Mouse (Mus musculus) layer of hippocampus, adult 9-10 months (tissue): ENCODE results near the gene Nt5c.
"Not testable (repeated sequence)": the region's sequence is repeated elsewhere in the genome, so short reads cannot be mapped to it uniquely, and the experiment has no call there.

Experiments used
- DNase-seq: peaks from one replicate; pipeline ENCODE4 v3.0.0; 2022; ENCODE audit warnings: low spot score

The Nt5c gene

GRCm38 (mm10) chr11:115467217-115467618 is 24.4 kb downstream of the Nt5c start:
- no peak for DNase-seq

GRCm38 (mm10) chr11:115464851-115465250 is 26.8 kb downstream of the Nt5c start:
- no peak for DNase-seq

- no peak for DNase-seq
Measured at GRCm38 (mm10) chr11:115463397-115463796, 28.3 kb downstream of the Nt5c start.

GRCm38 (mm10) chr11:115462243-115462891 is 29.3 kb downstream of the Nt5c start, which contains the start of gene Slc16a5:
Gene Slc16a5, plus strand, starts transcription at chr11:115462474.
- DNase-seq, result no peak

- DNase-seq, result no peak
Measured at GRCm38 (mm10) chr11:115461846-115462242, 29.8 kb downstream of the Nt5c start.

GRCm38 (mm10) chr11:115460976-115461375 is 30.7 kb downstream of the Nt5c start:
- no peak for DNase-seq

GRCm38 (mm10) chr11:115457405-115457804 is 34.3 kb downstream of the Nt5c start:
- no peak for DNase-seq

GRCm38 (mm10) chr11:115456182-115456581 is 35.5 kb downstream of the Nt5c start:
- no peak for DNase-seq

GRCm38 (mm10) chr11:115455619-115456018 is 36.0 kb downstream of the Nt5c start:
- DNase-seq, result no peak

GRCm38 (mm10) chr11:115454822-115455221 is 36.8 kb downstream of the Nt5c start:
- not testable (repeated sequence) for DNase-seq

GRCm38 (mm10) chr11:115453306-115453705 is 38.4 kb downstream of the Nt5c start:
- DNase-seq, result no peak

- DNase-seq, result no peak
Measured at GRCm38 (mm10) chr11:115452281-115452860, 39.3 kb downstream of the Nt5c start.

- no peak for DNase-seq
Measured at GRCm38 (mm10) chr11:115451781-115452241, 39.9 kb downstream of the Nt5c start.

GRCm38 (mm10) chr11:115450176-115450575 is 41.5 kb downstream of the Nt5c start:
- no peak for DNase-seq

- no peak for DNase-seq
Measured at GRCm38 (mm10) chr11:115448998-115449397, 42.7 kb downstream of the Nt5c start.

GRCm38 (mm10) chr11:115448075-115448474 is 43.6 kb downstream of the Nt5c start:
- DNase-seq, result no peak

- DNase-seq, result no peak
Measured at GRCm38 (mm10) chr11:115447321-115447885, 44.3 kb downstream of the Nt5c start.

- DNase-seq, result no peak
Measured at GRCm38 (mm10) chr11:115446906-115447305, 44.8 kb downstream of the Nt5c start.

GRCm38 (mm10) chr11:115441417-115441816 is 50.2 kb downstream of the Nt5c start:
- no peak for DNase-seq
